Mouse (Mus musculus) E14TG2a.4 (cell line): Measurements from ENCODE around the gene E130218I03Rik.

Experiments used
- H3K27me3 ChIP-seq: 2 replicates; pipeline ENCODE4 v1.6.1; 2014; ENCODE audit warnings: low read length, control low read depth; ENCODE audit not compliant: insufficient read depth
- H3K36me3 ChIP-seq: 2 replicates; pipeline ENCODE4 v1.6.1; 2014; ENCODE audit warnings: low read length, control low read depth; ENCODE audit not compliant: insufficient read depth
- H3K4me1 ChIP-seq: replicated peaks from 2 replicates; pipeline ENCODE4 v1.6.1; 2014; ENCODE audit warnings: low read depth, low read length, control low read depth
- H3K4me3 ChIP-seq: replicated peaks from 2 replicates; pipeline ENCODE4 v1.5.1; 2014; ENCODE audit warnings: mild to moderate bottlenecking, low read length
- H3K9me3 ChIP-seq: 2 replicates; pipeline ENCODE4 v1.6.1; 2014; ENCODE audit warnings: low read length, control low read depth
- CTCF ChIP-seq: conservative IDR thresholded peaks from 2 replicates; pipeline ENCODE4 v1.5.1; 2014; ENCODE audit warnings: low read length
- NANOG ChIP-seq: IDR thresholded peaks from 2 replicates; pipeline ENCODE4 v1.6.1; 2014; ENCODE audit warnings: borderline replicate concordance, low read length, mixed read lengths
- POU5F1 ChIP-seq: IDR thresholded peaks from 2 replicates; pipeline ENCODE4 v1.6.1; 2014; ENCODE audit warnings: low read length, borderline replicate concordance

E130218I03Rik gene

GRCm38 (mm10) chr4:134250116-134250929 is 6.9 kb downstream of the E130218I03Rik start:
- no peaks in the 10 kb centered on the region for H3K9me3 ChIP-seq
- H3K36me3 ChIP-seq = no peaks in the 10 kb centered on the region

GRCm38 (mm10) chr4:134250930-134251240 is 7.4 kb downstream of the E130218I03Rik start:
- Histone ChIP-seq H3K36me3 (no peaks in the 10 kb centered on the region), H3K4me1 (peaks cover 89% of the 10 kb centered on the region), H3K4me3 (peak overlapping the region; percentile 78), H3K27me3 (peaks cover 83% of the 10 kb centered on the region), H3K9me3 (no peaks in the 10 kb centered on the region)
- TF ChIP-seq CTCF (no peak), NANOG (no peak), POU5F1 (no peak)

More at GRCm38 (mm10) chr4:134250116-134250929, 6.9 kb downstream of the E130218I03Rik start:
- Histone ChIP-seq H3K4me3 (peak overlapping the region; percentile 78), H3K27me3 (peaks cover 83% of the 10 kb centered on the region), H3K4me1 (peaks cover 87% of the 10 kb centered on the region)
- TF ChIP-seq POU5F1 (no peak), NANOG (no peak), CTCF (no peak)

- peaks cover 89% of the 10 kb centered on the region for H3K4me1 ChIP-seq
- H3K9me3 ChIP-seq = no peaks in the 10 kb centered on the region
- H3K36me3 ChIP-seq = no peaks in the 10 kb centered on the region
- H3K27me3 ChIP-seq = peaks cover 80% of the 10 kb centered on the region
- no peak for TF ChIP-seq CTCF
- TF ChIP-seq NANOG = no peak
- TF ChIP-seq POU5F1 = no peak
- peak overlapping the region; percentile 78 for H3K4me3 ChIP-seq
These were observed 8.0 kb downstream of the E130218I03Rik start for GRCm38 (mm10) chr4:134251241-134252130.

GRCm38 (mm10) chr4:134252131-134252910 is 8.9 kb downstream of the E130218I03Rik start:
- Histone ChIP-seq H3K36me3 (no peaks in the 10 kb centered on the region), H3K4me3 (peak overlapping the region; percentile 78), H3K4me1 (peaks cover 89% of the 10 kb centered on the region), H3K9me3 (no peaks in the 10 kb centered on the region), H3K27me3 (peaks cover 71% of the 10 kb centered on the region)
- no peak for TF ChIP-seq CTCF
- TF ChIP-seq NANOG = no peak
- TF ChIP-seq POU5F1 = no peak

- Histone ChIP-seq H3K9me3 (no peaks in the 10 kb centered on the region), H3K4me1 (peaks cover 89% of the 10 kb centered on the region), H3K4me3 (peak overlapping the region; percentile 78), H3K27me3 (peaks cover 63% of the 10 kb centered on the region), H3K36me3 (no peaks in the 10 kb centered on the region)
- TF ChIP-seq POU5F1 (no peak), CTCF (no peak), NANOG (no peak)
These were observed 9.7 kb downstream of the E130218I03Rik start for GRCm38 (mm10) chr4:134252911-134253721.

GRCm38 (mm10) chr4:134253722-134254324 is 10.4 kb downstream of the E130218I03Rik start, which contains the start of gene Grrp1:
Grrp1 (minus strand) TSS chr4:134254106.
- H3K4me1 ChIP-seq = peaks cover 92% of the 10 kb centered on the region
- no peak for TF ChIP-seq CTCF
- no peak for TF ChIP-seq NANOG
- TF ChIP-seq POU5F1 = no peak
- peaks cover 56% of the 10 kb centered on the region for H3K27me3 ChIP-seq
- peak within 1 kb of the TSS; percentile 78 for H3K4me3 ChIP-seq
- no peaks in the 10 kb centered on the region for H3K36me3 ChIP-seq
- H3K9me3 ChIP-seq = no peaks in the 10 kb centered on the region

GRCm38 (mm10) chr4:134254835-134255234 is 11.4 kb downstream of the E130218I03Rik start:
- TF ChIP-seq POU5F1 (no peak), NANOG (no peak), CTCF (no peak)
- Histone ChIP-seq H3K9me3 (no peaks in the 10 kb centered on the region), H3K27me3 (peaks cover 46% of the 10 kb centered on the region), H3K4me3 (no peak overlapping the region), H3K36me3 (no peaks in the 10 kb centered on the region), H3K4me1 (peaks cover 84% of the 10 kb centered on the region)
